Mouse (Mus musculus) regulatory T cell (primary cell): ENCODE results near the gene Taldo1.

Experiments
- in situ Hi-C: fragments of 300-600 bp; cut with MboI, MseI; formaldehyde crosslinking; loops from one replicate; pipeline ENCODE4 v1.15.1; 2025; ENCODE audit warnings: high pct_unique_total_duplicates

Gene Taldo1

DNA sequence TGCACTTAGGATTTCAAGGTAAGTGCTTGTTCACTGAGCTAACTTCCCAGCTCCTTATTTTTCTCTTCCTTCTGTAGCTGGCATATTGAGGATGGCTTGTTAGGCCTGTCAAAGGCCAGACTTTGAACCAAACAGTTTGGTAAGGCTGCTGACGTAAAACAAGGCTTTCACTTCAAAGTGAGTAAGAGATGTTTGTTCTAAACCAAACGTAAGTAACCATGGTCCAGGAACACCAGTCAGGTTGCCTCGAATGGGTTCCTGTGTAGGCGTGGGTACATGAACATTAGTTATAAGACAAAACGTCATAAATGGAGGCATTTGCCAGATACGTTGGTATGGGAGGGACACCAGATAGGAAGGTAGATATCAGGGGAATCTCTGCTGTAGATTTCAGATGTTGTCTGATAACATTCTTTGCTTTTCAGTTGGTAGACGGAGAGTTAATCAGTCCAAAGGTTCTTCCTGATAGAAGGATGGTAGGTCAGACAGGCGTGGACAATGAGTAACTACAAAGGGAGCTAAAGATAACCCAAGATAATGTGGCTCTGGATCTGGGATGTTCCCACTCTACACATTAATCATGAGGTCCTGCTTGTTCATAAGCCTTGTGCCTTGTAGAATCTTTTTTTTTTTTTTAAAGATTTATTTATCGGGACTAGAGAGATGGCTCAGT lies 28.2 kb downstream of the Taldo1 start:
- in situ Hi-C loops, result no loop called here

DNA sequence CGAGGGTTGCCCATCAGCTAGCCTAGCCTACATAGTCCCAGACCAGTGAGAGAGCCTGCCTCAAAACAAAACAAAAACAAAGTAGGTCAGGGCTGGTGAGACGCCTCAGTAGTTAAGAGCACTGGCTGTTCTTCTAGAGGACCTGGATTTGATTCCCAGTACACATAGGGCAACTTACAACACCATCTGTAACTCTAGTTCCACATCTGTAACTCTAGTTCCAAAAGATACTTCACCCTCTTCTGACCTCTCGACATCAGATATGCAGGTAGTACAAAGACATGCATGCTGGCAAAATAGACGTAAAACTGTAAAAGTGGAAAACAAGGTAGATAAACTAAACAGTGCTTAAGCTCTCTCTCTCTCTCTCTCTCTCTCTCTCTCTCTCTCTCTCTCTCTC lies 31.8 kb downstream of the Taldo1 start:
- in situ Hi-C loops, result no loop called here

DNA sequence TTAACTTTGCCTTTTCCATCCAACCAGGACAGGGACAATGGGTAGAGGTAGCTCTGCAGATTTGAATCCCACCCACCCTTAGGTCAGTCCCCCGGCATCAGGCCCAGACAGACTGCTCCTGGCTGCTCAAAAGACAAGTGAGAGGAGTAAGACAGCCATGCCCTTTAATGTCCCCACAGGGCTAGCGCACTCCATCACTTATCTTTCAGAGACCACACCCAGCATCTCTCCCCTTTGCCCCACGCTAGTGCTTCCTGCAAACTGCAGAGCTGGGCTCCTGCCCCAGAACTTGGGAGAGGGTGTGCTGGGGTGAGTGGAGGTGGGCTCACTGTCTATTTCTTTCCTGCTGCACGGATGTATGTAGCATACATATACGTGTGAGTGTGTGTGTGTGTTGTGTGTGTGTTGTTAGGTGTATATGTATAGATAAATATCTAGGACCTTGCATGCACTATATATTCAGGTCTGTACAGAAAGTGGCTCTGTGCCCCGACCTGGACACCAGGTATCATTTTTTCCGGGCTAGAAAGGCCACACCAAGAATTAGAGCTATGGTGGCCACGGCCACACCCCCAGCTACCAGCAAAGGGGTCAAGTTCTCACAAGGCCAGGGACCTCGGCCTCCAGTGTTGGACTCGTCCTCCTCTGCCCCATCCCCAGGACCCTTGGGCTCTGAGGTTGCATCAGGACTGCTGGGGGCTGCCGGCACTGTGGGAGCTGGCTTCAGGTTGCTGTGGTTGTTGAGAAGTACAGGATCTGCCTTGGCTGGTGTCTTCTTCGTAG lies 35.1 kb downstream of the Taldo1 start:
- in situ Hi-C loops, result no loop called here

DNA sequence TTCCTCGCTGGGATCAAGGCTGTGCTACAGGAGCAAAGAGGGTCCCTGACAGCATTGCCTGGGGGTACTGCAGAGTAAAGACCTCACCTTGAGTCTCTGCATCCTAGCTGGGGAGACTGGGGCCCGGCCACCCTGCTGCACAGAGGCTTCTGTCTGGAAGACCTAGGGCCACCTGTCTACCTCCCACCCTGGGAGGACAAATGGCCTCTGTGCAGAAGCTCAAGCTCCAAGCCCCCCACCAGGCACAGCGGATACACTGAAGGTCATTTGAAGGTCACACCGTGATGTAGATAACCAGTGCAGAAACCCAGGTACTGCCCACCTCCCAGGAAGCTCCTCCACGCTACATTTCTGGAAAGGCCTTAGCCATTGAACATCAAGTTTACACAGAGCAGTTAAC lies 36.7 kb downstream of the Taldo1 start:
- in situ Hi-C loops, result no loop called here

DNA sequence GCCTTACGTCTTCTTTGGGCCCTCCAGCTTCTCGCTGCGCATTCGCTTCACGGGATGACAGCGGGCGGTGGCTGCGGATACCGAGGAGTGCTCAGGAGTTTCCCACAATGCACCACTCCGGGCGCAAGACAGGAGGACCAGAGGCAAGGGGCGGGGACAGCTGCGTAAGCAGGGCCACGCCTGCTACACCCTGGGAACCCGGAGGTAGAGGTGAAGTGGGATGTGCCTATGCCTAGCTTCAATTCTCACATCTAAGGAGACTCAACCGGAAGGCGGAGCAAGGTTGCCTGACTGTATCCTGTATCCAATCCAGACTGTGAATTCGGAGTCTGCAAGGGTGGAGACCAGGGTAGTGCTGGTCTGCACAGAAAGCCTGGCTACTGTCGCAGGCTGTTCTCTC lies 37.3 kb downstream of the Taldo1 start, which contains the start of gene Cend1:
TSS of gene Cend1 (minus strand) at position 182 of the 400 bp plus-strand sequence.
- in situ Hi-C loops, result no loop called here

DNA sequence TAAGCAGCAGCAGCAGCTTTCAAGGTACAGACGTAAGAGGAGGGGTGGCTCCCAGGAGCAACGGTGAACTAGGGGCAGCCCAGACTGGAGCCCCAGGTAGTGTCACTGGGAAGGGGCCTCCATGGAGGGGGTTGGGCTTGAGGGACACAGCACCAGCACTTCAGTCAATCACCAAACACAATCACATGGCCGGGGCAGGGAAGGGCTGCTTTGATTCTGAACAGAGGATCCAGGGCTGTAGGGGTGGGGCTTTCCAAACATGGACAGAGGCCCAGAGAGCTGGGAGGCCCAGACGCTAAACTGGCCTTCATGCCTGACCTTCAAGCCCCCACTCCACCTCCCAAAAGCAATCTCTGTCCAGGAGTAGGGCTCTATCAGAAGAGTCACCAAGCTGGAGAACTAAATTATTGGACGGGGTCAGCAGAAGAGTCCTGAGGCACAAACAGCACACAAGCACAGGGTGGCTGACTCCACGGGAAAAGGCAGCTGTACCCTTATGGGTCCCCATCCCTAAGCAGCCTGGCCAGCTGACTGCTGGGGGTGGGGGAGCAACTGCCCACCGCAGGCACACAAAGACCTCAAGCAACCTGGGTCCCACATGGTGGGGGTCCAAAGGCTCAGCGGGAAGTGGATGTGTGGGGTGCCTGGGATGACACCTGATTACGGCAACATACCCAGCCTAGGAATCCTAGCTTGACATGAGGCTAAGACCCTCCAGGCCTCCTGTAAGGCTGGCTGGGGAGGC lies 38.0 kb downstream of the Taldo1 start:
- in situ Hi-C loops, result loop anchor here (5.0 to 10.0 kb wide), 2 partner anchors 33 to 1295 kb away; partner anchors contain the start of gene Mtg1

DNA sequence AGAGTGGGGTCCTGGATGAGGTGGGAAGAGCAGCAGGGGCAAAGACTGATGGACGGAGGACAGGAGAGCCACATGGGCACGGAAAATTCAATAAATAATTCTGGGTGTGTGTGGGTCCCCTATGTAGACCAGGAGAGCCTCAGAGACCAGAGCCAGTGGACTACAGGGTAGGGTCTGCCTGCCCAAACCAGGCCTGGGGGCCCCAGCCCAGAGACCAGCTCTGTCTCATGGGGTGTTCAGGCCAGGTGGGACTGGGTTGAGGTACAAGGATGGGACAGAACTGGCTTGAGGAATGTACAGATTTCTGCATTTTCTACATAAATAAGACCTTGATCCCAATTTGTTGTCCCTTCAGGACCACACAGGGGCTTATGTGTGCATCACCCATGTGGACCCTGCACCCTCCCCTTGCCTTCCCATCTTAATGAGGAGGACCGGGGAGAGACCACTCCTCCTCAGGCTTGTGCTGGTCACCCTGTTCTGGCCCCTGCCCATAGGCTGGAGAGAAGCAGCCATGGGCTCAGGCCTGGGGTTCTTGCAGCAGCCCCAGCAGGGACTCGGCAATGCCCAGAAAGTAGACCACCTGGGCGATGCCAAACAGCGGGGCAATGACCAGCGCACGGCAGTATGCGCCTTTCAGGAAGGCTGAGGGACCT lies 38.7 kb downstream of the Taldo1 start:
- in situ Hi-C loops, result loop anchor here (5.0 to 10.0 kb wide), 2 partner anchors 33 to 1296 kb away; partner anchors contain the start of gene Mtg1

DNA sequence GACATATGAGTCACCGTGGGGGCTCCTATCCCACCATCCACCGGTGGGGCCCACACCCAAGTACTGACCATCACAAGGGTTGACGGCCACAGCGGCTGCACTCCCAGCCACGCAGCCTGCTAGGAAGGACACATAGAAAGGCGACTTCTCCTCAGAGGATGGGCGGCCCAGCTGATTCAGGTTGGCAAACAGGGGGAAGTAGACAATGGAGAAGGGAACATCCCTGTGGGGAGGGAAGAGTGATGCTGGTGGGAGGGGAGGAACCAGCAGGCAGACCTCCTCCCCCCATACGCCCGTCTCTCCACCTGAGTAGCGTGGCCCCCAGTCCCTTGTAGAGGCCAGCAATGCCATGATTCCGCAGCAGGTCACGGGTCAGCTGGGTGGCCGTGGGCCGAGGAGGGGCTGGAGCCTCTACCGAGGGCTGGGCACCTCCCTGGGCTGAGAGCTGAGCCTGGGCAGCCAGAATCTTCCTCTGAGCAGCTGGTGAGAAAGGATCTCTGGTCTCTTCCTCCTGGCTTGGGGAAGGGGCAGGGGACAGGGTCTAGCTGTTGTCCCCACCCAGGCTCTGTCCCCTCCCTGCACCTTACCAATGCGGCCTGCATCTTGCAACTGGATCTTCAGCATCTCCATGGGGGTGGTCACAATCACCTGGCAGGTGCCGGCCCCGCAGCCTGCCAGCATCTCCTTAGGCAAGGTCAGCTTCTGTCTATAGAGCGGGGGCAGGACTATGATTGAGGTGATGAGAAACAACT lies 39.6 kb downstream of the Taldo1 start:
- in situ Hi-C loops, result loop anchor here (5.0 to 10.0 kb wide), 2 partner anchors 34 to 1297 kb away; partner anchors contain the start of gene Mtg1

DNA sequence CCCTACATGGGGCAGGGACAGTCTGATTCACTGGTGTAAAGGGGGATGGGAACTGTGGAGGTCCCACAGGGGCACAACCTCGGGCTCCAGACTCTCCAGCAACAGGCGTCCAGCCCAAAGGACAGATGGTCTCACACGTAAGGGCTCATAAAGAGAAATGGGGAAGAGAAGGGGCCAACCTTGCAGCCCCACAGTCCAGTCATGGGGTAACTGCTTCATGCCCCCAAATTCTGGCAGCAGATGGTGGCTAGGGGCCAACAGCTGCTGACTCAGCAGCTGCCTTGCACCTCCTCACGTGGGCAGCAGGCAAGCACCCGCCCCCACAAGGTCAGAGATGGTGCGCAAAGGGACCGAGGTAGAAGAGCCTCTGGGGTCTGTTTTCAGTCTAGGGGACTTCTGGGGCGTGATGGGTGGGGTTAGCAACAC lies 40.2 kb downstream of the Taldo1 start:
- in situ Hi-C loops, result loop anchor here (5.0 to 10.0 kb wide), 2 partner anchors 35 to 1297 kb away; partner anchors contain the start of gene Mtg1

DNA sequence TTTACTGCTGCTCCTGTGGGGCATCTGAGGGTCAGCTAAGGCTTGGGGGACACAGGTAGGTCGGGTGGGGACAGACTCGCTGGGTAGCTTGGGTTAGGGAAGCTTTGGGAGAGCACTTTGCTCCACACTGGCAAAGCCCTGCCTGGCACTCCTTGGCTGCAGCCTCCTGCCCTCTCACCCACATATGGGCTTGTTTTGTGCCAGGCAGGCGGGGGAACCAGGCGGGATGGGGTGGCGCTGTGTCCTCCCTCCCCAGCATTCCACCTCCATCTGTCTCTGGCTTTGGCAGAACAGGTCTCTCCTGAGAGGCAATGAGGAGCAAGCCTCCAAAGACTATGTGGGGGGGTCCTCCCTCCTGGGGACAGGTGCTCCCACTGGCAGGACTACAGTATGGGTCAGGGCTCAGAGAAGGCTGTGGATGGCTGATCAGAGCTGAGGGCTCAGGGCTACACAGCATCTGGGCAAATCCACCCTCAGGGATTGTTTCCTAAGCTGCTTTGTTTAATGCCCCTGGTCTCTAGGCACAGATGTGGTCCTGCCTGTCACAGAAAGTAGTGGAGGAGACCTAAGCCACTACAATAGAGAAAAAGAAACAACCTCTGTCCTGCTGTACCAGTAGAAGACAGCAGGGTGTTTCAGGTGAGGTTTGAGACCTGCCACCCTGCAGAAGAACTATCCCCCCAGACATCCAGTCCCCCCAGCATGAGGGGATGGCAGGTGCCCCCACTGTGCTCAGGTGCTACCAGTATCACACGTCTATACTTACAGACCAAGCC lies 40.9 kb downstream of the Taldo1 start:
- in situ Hi-C loops, result loop anchor here (5.0 to 10.0 kb wide), 2 partner anchors 36 to 1298 kb away; partner anchors contain the start of gene Mtg1

DNA sequence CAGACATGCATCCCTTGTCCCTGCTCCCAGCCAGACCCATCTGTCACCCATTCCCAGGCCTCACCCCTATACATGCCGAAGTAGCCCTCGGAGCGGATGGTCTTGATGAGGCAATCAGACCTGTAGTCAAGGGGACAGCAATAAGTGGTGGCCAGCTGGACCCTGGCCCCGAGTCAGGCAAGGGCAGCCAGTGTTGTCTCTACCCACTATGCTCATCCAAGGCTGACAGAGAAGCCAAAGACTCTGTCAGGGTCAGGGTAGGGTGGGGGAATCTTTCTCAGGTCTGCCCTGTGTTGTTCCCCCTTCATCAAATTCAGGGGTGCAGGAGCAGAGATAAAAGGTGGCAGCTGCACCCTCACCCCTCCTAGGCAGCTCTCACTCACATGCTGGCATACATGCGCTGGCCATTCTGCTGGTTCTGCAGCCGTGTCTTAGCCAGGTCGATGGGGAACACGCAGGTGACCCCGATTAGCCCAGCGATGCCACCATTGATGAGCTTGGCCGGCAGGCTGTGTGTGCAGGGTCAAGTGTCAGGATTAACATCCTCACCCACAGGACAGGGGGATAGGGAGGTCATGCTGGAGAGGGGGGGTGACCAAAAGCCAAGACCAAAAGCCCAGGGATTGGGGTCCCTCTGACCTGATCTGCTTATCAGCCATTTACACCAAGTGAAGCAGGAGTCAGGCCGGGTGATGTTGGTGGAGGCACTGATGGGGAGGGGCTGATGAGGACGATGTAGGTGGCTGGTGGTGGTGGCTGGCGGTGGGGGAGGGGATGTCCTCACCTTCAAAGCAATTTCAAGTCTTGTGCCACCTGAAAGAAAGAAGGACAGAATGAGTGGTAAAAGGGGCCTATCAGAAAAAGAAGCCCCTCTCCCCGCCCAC lies 41.8 kb downstream of the Taldo1 start:
- in situ Hi-C loops, result loop anchor here (5.0 to 10.0 kb wide), 2 partner anchors 36 to 1299 kb away; partner anchors contain the start of gene Mtg1

DNA sequence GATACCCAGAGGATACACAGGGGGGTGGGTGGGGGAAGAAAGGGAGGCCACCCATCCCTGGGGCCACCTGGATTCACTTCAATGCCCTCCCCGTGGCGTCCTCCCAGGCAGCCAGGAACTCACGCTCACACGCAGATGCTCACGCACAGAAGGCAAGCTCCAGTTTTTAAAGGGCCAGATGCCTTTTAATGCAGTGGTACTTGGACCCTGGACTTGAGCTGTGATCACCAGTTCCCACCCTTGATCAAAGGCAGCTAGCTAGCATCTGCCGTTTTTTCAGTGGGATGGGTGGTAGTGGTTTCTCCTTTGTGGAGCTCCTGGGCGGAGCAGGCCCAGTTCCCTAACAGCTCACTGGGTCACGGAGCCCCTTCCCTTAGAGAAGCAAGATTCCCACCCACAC lies 42.5 kb downstream of the Taldo1 start:
- in situ Hi-C loops, result loop anchor here (5.0 to 10.0 kb wide), 2 partner anchors 37 to 1300 kb away; partner anchors contain the start of gene Mtg1

DNA sequence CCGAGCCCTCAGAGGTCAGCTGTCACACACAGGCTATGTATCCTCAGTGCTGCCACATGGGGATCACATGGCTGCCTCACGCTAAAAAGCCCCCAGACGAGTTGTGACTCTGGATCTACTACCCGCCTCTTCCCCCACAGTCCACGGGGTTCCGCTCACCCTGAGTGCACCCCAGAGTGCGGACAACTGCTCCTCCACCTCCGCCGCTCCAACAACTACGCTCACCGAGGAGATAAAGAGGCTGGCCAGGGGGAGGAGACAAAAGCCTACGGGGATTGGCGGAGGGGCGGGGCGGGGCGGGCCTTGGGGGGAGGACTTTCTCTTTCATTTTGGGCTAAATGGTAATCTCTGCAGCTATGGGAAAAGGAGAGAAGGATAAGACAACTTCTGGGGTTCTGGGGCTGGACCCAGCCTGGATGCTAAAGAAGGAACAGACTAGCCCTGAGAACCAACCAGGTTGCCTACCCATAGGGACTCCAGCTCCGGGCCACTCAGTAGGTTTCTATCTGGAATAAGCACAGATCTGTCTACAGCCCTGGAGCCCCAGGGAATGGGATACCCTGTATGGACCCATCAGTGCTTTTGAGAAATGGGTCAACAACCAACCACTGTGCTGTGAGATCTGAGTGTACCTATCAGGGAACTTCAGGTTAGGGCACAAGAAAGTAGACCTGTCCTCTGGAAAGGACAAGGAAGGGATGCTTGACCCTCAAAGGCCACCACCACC lies 43.3 kb downstream of the Taldo1 start:
- in situ Hi-C loops, result loop anchor here (10.0 kb wide), 1 partner anchor 1300 kb away; the partner anchor contains the start of gene Mtg1

DNA sequence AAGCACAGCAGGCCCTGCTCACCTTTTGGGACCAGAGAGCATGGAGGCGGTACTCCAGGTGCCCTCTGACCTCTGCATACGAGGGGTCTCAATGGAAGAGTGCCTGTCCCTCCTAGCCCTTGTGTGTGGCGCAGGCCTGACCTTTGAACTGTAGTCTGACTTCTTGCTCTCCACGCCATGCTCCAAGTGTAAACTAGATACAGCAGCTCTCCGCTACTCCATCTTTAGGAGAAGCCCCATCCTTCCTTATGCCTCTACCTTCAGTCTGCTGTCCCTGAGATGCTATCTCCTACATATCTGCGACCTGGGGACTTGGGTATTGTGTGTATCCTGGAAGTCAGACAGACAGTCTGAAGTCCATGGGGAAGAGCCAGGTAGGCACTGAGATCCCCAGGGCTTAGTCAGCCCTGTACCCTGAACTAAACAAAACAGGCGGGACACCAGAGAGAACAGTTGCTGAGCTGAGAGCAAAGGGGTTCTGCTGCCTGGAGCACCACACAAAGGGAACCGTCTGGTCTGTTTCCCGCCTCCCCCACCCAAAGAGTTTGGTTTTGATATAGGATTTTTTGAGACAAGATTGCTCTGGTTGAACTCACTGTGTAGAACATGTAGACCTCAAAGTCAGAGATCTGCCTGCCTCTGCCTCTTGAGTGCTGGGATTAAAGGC lies 44.0 kb downstream of the Taldo1 start:
- in situ Hi-C loops, result loop anchor here (10.0 kb wide), 1 partner anchor 1301 kb away; the partner anchor contains the start of gene Mtg1

DNA sequence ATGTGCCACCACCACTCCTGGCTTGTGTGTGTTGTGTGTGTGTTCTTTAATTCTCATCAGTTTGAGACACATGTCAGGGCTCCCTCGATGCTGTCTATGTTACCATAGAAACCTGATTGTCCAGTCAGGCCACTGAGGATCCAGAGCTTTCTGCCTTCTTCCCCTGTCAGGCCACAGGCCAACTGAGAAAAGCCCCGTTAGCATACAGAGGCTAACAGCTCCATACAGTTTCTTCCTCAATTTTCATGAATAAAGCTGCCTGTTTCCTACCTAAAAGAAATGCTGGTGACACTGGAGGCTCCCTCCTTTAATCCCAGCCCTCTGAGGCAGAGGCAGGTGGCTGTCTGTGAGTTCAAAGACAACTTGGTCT lies 44.5 kb downstream of the Taldo1 start:
- in situ Hi-C loops, result loop anchor here (10.0 kb wide), 1 partner anchor 1302 kb away; the partner anchor contains the start of gene Mtg1

DNA sequence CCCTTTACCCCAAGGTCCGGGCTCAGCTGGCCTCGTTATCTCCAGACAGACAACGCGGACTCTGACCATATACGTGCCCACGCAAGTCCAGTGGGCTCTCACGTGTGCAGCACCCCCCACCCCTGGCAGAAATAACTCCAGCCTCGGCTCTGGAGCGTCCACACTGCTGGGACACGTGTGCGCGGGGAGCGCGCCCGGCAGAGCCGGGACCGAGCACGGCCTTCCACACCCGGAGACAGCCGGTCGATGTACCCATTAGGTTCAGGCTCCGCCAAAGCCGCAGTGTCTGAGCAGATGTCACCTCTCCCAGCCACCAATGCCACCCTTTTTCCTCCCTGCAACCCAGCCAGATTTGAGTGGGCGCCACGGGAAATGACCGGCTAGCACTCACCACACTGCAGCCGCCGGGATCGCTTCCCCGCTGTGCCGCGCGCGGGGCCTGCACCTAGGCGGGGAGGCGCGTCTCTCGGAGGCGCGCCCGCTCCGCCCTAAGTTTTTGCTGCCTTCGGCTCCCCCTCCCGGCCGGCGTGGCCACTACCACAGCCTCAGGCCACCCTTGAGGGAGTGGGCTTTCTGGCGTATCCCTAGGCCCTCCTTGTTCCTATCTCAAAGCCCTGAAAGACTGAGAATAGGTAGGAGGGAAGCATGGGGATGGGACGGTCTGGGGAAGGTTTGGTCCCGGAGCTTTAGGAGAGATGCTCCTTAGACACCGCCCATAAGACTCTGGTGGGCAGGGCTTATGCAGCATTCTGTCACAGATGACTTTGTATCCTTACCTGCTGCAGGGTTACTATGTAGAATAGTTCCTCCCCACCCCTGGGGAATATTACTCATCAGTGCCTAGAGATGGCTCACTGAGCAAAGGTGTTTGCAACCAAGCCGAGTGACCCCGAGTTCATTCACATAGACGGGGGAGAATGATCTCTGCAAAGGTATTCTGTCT lies 45.5 kb downstream of the Taldo1 start, which contains the start of gene Slc25a22:
TSS of gene Slc25a22 (minus strand) at position 715 of the 943 bp plus-strand sequence.
- in situ Hi-C loops, result loop anchor here (10.0 kb wide), 1 partner anchor 1303 kb away; the partner anchor contains the start of gene Mtg1
